Mouse (Mus musculus): ENCODE data around the gene Crisp4. TPM values are rescaled to one million over a fixed set of nuclear protein-coding genes. Genes with fewer than 3 reads are reported as not detected.
A peak's percentile ranks its signal among the peaks of the same experiment; 100 is the strongest.

Crisp4 gene
- total RNA-seq (2021), result not detected
- long read RNA-seq, experiment 1, result 0 reads
- long read RNA-seq, experiment 2, result 0 reads

- DNase-seq, result no peak
Observed at GRCm38 (mm10) chr1:18145802-18146201, at the start of gene Crisp4. Gene Crisp4, minus strand, starts transcription at chr1:18145902.

DNA sequence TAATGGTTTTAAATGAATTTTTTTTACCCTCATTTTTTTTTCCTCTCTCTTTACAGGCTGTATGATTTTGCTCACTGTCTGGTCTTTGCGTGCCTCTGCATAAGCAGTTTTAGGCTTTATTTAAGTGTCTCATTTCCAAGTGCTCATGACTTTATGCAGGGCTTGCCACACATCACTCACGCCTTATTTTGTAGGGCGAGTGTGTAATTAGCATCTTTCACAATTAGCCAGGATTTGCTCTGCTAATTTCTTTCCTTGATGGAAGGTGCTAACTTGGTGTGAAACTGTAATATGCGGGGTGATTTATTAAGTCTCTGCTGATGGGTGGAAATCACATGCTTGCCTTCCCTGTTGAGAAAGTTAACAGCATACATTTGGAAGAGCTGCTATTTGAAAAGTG, 46.0 kb upstream of the Crisp4 start:
- no peak for DNase-seq

GRCm38 (mm10) chr1:18190714-18191712, 45.3 kb upstream of the Crisp4 start:
- DNase-seq, result no peak

GRCm38 (mm10) chr1:18181167-18181566, 35.5 kb upstream of the Crisp4 start:
- DNase-seq, result peak in 1 of 2 experiments; percentile 1

DNA sequence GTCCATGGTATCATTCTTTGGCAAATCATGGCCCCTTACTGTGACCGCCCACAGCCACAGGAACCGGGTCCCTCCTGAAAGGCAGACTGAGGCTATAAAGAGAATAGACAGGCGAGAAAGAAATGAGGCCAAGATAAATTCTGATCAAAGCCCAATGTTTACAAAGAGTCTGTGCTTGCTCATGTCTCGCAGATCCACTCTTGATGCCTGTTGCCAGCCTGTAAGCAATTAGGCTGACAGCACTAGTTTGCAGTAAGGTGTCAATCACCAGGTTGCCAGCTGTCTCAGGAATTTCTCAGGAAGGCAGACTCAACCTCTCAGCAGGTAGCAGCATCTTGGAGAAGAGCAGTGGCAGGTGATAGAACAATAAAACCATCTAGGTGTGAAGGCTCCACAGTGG, 24.9 kb upstream of the Crisp4 start:
- no peak for DNase-seq

- DNase-seq, result no peak
Observed at GRCm38 (mm10) chr1:18168261-18168660, 22.6 kb upstream of the Crisp4 start.

GRCm38 (mm10) chr1:18159082-18159481, 13.4 kb upstream of the Crisp4 start:
- no peak for DNase-seq

GRCm38 (mm10) chr1:18148211-18148610, 2.5 kb upstream of the Crisp4 start:
- DNase-seq, result no peak

DNA sequence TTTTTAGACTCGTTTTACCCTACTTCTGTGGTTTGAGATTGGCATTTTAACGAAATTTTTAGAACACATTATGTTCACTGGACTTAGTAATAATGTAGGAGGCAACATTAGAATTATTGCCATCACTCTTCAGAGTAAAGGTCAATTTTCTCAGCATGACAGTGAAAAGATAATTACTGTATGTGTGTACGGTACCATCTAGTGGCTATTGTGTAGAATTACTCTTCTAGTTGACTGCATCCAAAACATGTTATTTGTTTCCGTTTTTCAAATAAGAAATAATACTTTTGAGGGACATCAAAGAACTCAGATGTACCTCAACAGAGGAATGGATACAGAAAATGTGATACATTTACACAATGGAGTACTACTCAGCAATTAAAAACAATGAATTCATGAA, 14.0 kb downstream of the Crisp4 start:
- DNase-seq, result no peak

GRCm38 (mm10) chr1:18129983-18130382, 15.7 kb downstream of the Crisp4 start:
- no peak for DNase-seq

DNA sequence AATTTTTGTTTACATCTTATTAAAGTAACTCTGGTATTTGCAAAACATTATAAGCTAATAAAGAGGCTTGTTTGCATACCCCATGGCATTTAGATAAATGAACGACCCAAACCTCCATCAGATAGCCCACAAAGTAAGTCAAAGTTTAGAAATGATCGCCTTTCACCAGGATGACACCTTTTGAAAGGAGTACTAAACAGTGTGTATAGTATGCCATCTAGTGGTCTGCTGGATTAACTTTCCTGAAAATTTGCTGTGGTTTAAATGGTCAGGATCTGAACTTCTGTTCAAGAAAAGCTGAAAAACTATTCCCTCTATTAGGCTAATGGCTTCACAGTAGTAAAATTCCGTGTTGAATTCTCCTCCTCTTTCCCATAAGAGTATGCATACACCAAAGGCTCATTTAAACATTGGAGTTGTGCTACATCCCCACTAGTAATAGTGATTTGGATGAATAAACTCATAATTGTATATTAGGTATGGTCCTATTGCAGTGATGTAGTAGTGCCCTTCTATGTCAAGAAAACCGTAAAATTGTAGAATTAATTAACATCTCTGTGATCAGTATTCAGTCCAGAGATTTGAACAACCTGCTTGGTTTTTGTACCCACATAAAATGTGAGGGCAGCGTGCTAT, 38.9 kb downstream of the Crisp4 start:
- no peak for DNase-seq

- DNase-seq, result no peak
Observed at GRCm38 (mm10) chr1:18105866-18106529, 39.7 kb downstream of the Crisp4 start.

DNA sequence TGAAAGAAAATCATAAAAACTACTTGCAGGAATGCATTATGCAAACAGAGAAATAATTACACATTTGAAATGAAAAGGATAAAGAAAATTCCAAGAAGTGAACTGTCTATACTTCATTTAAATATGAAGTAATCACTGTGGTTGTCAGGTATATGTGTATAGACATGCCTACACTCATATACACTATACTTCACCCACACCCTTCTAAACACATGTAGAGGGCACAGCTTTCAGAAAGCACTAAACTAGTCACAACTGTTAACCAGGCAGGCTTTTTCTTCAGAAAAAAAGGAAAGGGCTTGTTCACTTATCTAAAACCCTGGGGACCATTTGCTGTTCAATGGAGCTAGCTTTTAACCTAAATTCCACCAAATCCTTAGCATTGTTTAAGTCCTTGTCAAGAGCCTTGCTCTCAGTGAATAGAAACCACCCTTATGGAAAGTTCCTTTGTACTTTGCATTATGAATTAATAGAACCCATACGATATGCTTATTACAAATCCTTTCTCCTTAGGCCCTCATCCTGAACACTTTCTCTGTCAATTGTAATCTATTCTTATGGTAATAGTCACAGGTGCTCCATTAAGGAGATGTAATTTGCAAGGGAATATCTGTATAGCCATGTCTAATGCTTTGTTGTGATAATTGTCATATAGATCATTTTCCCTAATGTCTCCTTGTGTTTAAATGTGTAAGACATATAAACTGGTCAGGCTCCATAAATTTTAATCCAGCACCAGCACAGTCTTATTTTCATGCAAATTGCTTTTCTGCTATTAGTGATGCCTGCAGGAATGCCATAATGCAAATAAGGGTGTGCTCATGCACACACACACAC, 40.5 kb downstream of the Crisp4 start:
- no peak for DNase-seq

Other genes starting within 250 kb of the Crisp4 start
- gene Defb18, start 91.5 kb upstream of the Crisp4 start, total RNA-seq (2021), result not detected
- gene Defb41, start 119.2 kb upstream of the Crisp4 start, total RNA-seq (2021), result not detected

Data from heart, adult 18-20 months (tissue).